Mouse (Mus musculus) mouse trophoblast stem cell (cell line): Measurements from ENCODE around the gene Prune1.

Experiments
- in situ Hi-C, 2 experiments: fragments of 300-500 bp; cut with MseI, MboI; formaldehyde crosslinking; loops; 2 replicates in 1 of 2; 3 replicates in 1 of 2; pipeline ENCODE4 v1.15.1; 2025

Gene Prune1

GRCm38 (mm10) chr3:95307100-95307499 is 25.2 kb upstream of the Prune1 start, which contains the start of gene Anxa9:
Gene Anxa9, minus strand, starts transcription at chr3:95307176.
- in situ Hi-C loops: no loop called here

GRCm38 (mm10) chr3:95306244-95306643 is 24.4 kb upstream of the Prune1 start:
- in situ Hi-C loops: no loop called here

- in situ Hi-C loops: no loop called here
Observed at GRCm38 (mm10) chr3:95301204-95301796, 19.4 kb upstream of the Prune1 start.

GRCm38 (mm10) chr3:95298018-95298417 is 16.1 kb upstream of the Prune1 start:
- in situ Hi-C loops: no loop called here

DNA sequence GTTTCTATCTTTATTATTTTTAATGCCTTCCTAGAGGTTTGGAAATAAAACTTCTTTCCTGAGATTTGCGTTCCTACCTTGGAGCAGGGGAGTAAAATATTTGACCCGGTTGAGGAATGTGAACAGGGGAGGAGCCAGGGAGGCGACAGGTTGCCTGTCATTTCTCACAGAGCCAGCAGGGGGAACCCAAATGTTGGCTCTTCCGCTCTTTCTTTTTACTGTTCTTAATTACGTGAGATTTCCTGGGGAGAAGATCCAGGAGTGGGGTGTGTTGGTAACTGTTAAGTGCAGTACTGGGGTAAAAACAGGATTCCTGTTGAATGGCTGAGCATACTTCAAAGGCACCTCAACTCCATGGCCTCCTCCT is 14.2 kb upstream of the Prune1 start:
- in situ Hi-C loops: no loop called here

DNA sequence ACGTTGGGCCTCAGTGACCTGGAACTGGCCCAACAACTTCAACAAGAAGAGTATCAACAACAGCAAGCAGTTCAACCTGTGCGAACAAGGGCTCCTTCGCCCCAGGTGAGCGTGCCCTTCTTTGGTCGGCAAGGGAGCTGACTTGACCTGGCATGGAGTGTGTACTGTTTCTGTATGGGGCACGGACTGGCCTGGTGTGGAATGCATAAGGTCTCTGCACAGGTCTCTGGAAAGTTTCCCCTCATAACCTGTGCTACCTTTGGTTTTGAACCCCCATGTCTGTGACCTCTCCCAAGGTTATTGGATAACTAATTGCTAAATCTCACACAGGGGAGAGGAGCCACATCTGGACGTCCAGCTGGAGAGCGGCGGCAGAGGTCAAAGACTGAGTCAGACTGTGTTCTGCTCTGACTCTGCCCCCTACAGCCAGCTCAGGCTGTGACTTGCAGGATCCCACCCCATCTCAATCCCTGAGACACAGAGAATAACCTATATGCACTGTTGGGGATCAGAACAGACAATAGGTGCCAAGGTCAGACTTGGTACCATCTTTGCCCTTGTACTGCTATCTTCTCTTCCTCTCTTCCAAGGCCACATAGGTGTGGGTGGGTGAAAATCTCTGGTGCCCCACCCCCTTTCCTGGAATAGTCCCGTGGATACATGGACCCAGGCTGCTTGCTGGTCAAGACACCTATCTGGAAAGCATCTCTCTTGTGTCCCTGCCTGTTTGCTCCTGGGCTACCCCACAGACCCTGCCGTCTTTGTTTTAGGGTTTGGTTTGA is 13.6 kb upstream of the Prune1 start:
- in situ Hi-C loops: no loop called here

DNA sequence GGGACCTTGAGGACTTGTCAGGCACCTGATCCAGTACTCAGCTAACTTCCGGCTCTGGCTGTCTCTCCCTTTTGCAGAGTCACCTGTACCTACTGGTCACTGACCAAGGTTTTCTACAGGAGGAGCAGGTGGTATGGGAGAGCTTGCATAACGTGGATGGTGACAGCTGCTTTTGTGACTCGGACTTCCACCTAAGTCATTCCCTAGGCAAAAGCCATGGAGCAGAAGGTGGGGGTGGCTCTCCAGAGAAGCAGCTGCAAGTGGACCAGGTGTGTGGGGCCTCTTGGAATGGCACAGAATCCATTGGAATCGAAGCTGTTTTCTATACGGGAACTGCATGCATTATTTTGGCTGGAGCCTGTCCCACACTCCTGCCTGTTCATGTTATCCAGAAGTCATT is 12.8 kb upstream of the Prune1 start:
- in situ Hi-C loops: no loop called here

- in situ Hi-C loops: no loop called here
Observed at GRCm38 (mm10) chr3:95294316-95294715, 12.4 kb upstream of the Prune1 start.

GRCm38 (mm10) chr3:95293537-95293936 is 11.7 kb upstream of the Prune1 start:
- in situ Hi-C loops: no loop called here

DNA sequence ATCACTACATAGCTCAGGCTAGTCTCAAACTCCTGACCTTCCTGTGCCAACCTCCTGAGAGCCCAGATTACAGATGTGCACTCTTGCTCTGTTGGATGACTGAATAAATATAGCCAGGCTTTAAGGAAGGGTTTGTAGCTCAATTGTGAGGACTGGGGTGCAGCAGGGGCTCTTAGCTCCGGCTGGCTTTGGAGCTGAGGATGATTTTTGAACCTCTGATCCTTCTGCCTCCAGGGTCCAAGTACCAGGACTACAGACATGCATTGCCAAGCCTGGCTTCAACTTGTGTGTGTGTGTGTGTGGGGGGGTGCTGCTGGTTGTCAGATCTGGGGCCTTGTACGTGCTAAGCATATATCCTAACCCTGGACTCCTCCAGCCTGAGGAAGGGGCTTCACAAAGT is 11.0 kb upstream of the Prune1 start:
- in situ Hi-C loops: no loop called here

- in situ Hi-C loops: no loop called here
Observed at GRCm38 (mm10) chr3:95291041-95291440, 9.2 kb upstream of the Prune1 start.

DNA sequence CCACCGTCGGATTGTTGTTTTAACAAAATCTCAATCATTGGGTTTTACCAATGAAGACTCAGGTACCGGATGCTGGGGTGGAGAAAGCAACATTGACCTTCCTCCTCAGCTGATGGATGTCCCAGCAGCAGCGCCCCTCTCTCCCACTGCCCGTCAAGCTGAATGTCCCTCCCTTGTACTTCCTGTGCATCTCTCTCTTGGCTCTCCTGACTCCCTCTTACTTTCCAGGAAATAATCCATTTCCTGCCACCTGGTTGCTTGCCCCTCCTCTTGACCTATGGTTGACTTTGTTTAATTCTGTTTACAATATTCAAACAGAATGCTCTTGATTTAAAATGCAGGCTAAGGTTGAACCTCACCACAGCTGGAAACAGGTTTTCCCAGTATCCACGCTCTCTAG is 8.3 kb upstream of the Prune1 start:
- in situ Hi-C loops: no loop called here

DNA sequence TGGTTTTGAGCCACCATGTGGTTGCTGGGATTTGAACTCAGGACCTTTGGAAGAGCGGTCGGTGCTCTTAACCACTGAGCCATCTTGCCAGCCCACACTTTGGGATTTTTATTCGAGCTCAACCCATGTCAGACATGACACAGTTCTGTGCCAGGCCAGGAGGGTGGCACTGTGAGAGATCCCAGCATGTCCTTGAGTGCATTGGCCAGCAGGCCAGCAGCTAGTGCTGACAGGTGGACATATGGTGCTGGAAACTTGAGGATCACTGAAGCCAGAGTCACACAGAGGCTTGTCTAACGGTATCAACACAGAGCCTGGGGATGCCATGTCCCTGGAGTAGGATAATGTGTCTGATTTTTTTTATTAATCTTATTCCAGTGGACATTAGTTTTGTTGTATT is 7.5 kb upstream of the Prune1 start:
- in situ Hi-C loops: no loop called here

- in situ Hi-C loops: no loop called here
Observed at GRCm38 (mm10) chr3:95287541-95287940, 5.7 kb upstream of the Prune1 start.

DNA sequence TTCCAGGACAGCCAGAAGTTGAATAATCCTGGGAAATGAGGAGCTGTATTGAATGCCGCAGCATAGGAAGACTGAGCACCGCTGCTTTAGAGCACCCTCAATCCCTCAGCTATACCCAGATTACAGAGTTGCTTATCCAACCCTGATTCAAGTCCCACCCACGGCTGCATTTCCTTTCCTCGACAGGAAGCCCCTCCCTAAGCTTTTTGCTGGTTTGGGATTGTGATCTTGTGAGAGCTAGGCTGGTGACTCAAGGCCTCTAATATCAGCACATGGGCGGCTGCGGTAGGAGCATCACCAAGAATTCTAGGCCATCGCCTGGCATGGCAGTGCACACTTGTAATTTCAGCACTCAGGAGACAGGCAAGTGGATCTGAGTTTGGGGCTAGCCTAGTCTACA is 4.6 kb upstream of the Prune1 start:
- in situ Hi-C loops: no loop called here

GRCm38 (mm10) chr3:95286011-95286410 is 4.1 kb upstream of the Prune1 start:
- in situ Hi-C loops: no loop called here

- in situ Hi-C loops: no loop called here
Observed at GRCm38 (mm10) chr3:95285390-95285789, 3.5 kb upstream of the Prune1 start.

DNA sequence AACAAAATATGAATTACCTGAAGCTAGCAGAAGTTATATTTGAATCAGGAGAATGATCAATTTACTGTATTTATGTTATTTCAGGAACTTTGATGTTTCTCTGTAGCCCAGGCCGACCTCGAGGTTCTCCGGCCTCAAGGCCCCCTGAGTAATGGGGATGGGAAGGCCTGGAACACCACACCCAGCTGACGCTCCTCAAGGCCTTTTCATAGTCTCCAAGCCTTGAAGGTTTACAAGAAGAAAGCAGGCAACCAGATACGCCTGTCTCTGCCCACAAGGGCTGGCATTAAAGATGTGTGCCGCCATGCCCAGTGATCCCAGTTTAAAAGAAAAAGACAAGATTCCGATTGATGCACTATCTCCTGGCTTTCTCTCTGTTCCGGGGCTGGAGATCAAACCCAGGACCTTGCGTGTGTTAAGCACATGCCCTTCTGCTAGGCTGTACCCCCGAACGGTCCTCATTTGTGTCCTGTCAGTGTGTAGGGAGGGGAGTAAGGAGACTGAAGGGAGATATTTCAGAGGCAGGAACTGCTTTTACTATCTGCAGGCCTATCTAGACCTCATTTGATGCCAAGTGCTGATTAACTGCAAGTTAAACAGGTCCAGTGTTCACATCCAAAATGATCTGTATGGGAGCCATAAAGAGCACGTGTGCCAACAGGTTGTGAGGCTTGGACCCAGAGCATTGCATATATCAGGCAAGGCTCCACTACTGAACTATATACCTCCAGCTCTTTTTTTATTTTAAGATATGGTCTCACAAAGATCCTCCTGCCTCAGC is 2.8 kb upstream of the Prune1 start:
- in situ Hi-C loops: no loop called here

DNA sequence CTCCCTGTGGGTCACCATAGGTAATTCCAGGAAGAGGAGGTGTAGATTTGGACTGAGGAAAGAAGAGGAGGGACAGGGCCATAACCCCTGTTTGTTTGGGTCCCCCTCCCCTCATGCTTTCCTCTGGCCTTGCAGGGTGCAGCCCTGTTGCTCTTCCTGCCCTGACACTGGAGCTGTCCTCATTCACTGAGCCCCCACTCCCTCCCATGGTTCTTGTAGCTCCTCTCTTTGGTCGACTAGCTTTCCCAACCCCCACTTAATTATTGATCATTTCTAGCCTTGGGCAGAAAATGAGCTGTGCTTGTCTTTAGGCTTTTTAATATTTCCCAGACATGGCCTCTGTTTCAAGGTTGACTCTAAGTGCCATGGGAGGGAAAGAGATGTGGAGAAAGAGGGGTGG is 2.2 kb upstream of the Prune1 start:
- in situ Hi-C loops: no loop called here

- in situ Hi-C loops: no loop called here
Observed at GRCm38 (mm10) chr3:95283589-95283941, 1.7 kb upstream of the Prune1 start.

DNA sequence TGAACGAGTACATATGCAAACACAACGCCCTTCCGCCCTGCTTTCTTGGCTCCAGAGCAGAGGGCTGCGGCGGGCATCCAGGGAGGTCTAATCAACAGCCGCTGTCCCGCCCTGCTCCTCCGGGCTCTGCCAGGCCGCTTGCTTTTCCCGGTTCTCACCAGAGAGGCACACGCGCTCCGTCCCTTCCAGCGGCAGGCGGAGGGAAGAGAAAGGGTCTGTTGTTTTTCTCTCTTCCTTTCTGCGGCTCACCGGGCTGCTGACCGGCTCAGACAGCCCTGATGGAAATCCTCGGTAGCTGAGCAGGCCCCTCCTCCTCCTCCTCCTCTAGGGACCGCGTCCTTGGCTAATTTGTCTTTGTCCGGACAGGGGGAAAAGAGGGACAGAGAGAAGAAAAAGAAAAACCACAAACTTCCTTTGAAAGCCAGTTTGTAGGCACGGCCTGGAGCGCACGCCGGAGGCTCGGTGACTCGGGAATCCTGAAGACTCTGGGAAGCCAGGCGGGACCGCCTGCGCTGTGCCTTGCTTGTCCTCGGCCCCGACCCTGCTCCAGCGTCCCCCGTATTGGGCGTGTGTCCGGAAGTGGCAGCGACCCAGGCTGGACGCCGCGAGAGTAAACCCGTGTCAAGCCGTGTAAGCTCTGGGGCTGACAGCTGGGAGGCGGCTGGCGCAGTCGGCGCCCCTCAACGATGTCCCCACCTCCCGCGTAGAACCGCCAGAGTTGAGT is 1.2 kb upstream of the Prune1 start:
- in situ Hi-C loops: no loop called here

DNA sequence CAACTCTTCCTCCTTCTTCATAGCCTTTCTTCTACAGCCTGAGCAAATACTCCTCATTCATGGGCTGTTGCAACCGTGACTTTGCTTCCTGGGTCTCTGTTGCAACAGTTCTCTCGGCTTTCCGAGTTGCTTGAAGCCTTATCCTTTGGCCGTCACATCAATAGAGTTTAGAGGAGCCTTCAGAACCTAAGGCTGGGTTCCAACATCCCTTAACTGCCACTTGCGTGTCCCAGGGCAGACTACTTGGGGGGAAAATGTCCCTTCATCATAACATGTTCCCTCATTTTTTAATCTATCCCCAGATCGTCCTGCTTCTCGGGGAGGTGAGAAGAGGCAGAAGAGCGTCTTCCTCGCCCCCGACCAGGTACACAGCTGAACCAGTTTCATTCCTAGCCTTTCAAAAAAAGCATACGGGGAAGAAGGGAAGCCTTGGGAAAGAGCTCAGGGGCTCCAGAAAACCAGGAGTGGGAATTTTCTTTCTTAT is 547 bp upstream of the Prune1 start:
- in situ Hi-C loops: no loop called here
